Mouse (Mus musculus): ENCODE measurements around the gene Fgd6. TPM values are rescaled to one million over a fixed set of nuclear protein-coding genes. Genes with fewer than 3 reads are reported as not detected.

Fgd6 gene
- polyA plus RNA-seq, 1 experiment from 2014 or later, result 2.3 TPM

DNA sequence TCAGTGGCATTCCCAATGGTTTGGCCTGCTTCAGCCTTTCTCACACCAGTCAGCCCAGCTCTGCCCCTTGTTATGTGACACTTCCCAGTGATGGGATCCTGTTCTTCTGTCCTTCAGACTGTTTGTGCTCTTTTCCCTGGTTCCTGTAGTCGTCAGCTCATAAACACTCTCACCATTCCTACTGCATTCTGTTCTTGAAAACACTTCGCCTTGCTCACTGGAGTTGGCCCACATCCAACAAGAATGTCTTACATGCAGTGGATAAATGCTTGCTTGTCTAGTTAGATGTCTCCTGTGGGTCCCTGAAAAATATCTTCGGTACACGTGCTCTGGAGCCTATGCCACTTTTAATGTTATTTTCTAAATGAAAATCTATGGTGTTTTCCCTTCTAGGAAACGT, 108.8 kb downstream of the Fgd6 start:
- no peak overlapping the region for H3K9ac ChIP-seq (ENCODE audit: low read depth, low read length)
- no peak overlapping the region for H3K4me3 ChIP-seq (replicated peaks; ENCODE audit: low read depth, low read length)
- H3K27ac ChIP-seq, result no peak overlapping the region
- ATAC-seq (replicated peaks; ENCODE audit: low FRiP score, low read depth), result no peak
- H3K27me3 ChIP-seq (ENCODE audit: insufficient read depth, low read length), result no peaks in the 10 kb centered on the region
- H3K4me1 ChIP-seq (replicated peaks; ENCODE audit: insufficient read depth, low read length), result peaks cover 7% of the 10 kb centered on the region; the same call in 1 of the 2 replicates
- DNase-seq (ENCODE audit: low spot score), result no peak
- H3K36me3 ChIP-seq (ENCODE audit: insufficient read depth, low read length), result peaks cover 3% of the 10 kb centered on the region; the same call in 1 of the 2 replicates
- no peak overlapping the region for H3K4me2 ChIP-seq (ENCODE audit: low read length)
- WGBS, result 61% methylated on average over 5 of the region's 5 CpGs
- H3K9me3 ChIP-seq (replicated peaks; ENCODE audit: low read length), result no peaks in the 10 kb centered on the region
- no peak for TF ChIP-seq CTCF (IDR thresholded peaks at IDR 0.05; ENCODE audit: low read depth)

GRCm38 (mm10) chr10:94147391-94147755, 111.6 kb downstream of the Fgd6 start:
- Histone ChIP-seq H3K36me3 (ENCODE audit: insufficient read depth, low read length) (no peaks in the 10 kb centered on the region), H3K4me2 (ENCODE audit: low read length) (peak overlapping the region; percentile 75), H3K27ac (peak overlapping the region; percentile 97), H3K9ac (ENCODE audit: low read depth, low read length) (peak overlapping the region; percentile 94; the same call in 1 of the 2 replicates), H3K4me3 (replicated peaks; ENCODE audit: low read depth, low read length) (peak overlapping the region; percentile 81), H3K9me3 (replicated peaks; ENCODE audit: low read length) (no peaks in the 10 kb centered on the region), H3K4me1 (replicated peaks; ENCODE audit: insufficient read depth, low read length) (peaks cover 7% of the 10 kb centered on the region), H3K27me3 (ENCODE audit: insufficient read depth, low read length) (no peaks in the 10 kb centered on the region)
- 9% methylated on average over 8 of the region's 8 CpGs for WGBS
- DNase-seq (ENCODE audit: low spot score) (peak; percentile 78), ATAC-seq (replicated peaks; ENCODE audit: low FRiP score, low read depth) (peak; percentile 43)
- TF ChIP-seq CTCF (IDR thresholded peaks at IDR 0.05; ENCODE audit: low read depth), result no peak

GRCm38 (mm10) chr10:94147756-94148531, 112.1 kb downstream of the Fgd6 start, which contains the start of gene Nr2c1:
Gene Nr2c1 (plus strand): TSS chr10:94148023.
- Histone ChIP-seq H3K4me3 (replicated peaks; ENCODE audit: low read depth, low read length) (peak within 1 kb of the TSS; percentile 81), H3K4me2 (ENCODE audit: low read length) (peak within 1 kb of the TSS; percentile 75), H3K9me3 (replicated peaks; ENCODE audit: low read length) (no peaks in the 10 kb centered on the region), H3K27me3 (ENCODE audit: insufficient read depth, low read length) (no peaks in the 10 kb centered on the region), H3K27ac (peak within 1 kb of the TSS; percentile 97), H3K9ac (ENCODE audit: low read depth, low read length) (peak within 1 kb of the TSS; percentile 94), H3K4me1 (replicated peaks; ENCODE audit: insufficient read depth, low read length) (peaks cover 7% of the 10 kb centered on the region), H3K36me3 (ENCODE audit: insufficient read depth, low read length) (no peaks in the 10 kb centered on the region)
- under 1% methylated on average over 64 of the region's 64 CpGs for WGBS
- DNase-seq (ENCODE audit: low spot score) (peak; percentile 93), ATAC-seq (replicated peaks; ENCODE audit: low FRiP score, low read depth) (peak; percentile 91)
- peak; percentile 67 for TF ChIP-seq CTCF (IDR thresholded peaks at IDR 0.05; ENCODE audit: low read depth)

DNA sequence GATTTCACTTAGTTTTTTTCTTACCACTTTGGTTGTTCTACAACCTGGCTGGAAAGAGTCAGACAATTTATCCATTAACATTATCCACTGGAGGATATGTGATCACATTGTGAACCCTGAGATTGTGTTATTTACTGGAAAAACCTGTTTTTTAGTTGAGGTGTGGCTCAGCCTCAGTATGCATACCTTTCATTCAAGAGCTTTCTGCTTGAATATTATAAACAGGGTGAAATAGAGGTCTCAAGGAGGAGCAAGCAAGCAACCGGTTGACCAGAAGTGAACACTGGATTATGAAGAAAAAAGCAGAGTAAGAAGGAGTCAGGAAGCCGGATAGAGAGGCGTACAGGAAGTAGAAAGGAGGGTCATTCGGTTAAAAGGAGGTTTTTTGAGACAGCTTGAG, 115.7 kb downstream of the Fgd6 start:
- Histone ChIP-seq H3K9ac (ENCODE audit: low read depth, low read length) (no peak overlapping the region), H3K36me3 (ENCODE audit: insufficient read depth, low read length) (no peaks in the 10 kb centered on the region), H3K4me3 (replicated peaks; ENCODE audit: low read depth, low read length) (no peak overlapping the region), H3K27me3 (ENCODE audit: insufficient read depth, low read length) (no peaks in the 10 kb centered on the region), H3K27ac (no peak overlapping the region), H3K4me2 (ENCODE audit: low read length) (no peak overlapping the region), H3K9me3 (replicated peaks; ENCODE audit: low read length) (no peaks in the 10 kb centered on the region), H3K4me1 (replicated peaks; ENCODE audit: insufficient read depth, low read length) (peaks cover 7% of the 10 kb centered on the region)
- DNase-seq (ENCODE audit: low spot score) (peak; percentile 32), ATAC-seq (replicated peaks; ENCODE audit: low FRiP score, low read depth) (no peak)
- TF ChIP-seq CTCF (IDR thresholded peaks at IDR 0.05; ENCODE audit: low read depth), result no peak
- WGBS, result 67% methylated on average over 4 of the region's 4 CpGs

DNA sequence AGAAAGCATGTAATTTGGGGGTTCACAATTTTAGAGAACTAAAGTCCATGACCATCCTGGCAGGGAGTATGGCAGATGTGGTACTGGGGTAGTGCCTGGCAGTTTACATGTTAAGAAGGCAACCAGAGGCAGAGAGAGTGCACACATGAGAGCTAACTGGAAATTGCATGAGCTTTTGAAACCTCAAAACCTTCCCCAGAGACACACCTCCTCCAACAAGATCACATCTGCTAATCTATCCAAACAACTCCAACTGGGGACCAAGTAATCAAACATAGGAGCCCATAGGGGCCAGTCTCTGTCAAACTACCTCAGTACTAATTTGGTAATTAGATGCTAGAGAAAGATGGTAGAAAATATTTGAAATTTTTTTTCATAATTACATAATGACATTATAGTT, 118.0 kb downstream of the Fgd6 start:
- DNase-seq (ENCODE audit: low spot score) (no peak), ATAC-seq (replicated peaks; ENCODE audit: low FRiP score, low read depth) (no peak)
- Histone ChIP-seq H3K27ac (no peak overlapping the region), H3K4me2 (ENCODE audit: low read length) (no peak overlapping the region), H3K27me3 (ENCODE audit: insufficient read depth, low read length) (no peaks in the 10 kb centered on the region), H3K9ac (ENCODE audit: low read depth, low read length) (no peak overlapping the region), H3K9me3 (replicated peaks; ENCODE audit: low read length) (no peaks in the 10 kb centered on the region), H3K4me1 (replicated peaks; ENCODE audit: insufficient read depth, low read length) (peaks cover 7% of the 10 kb centered on the region), H3K4me3 (replicated peaks; ENCODE audit: low read depth, low read length) (no peak overlapping the region), H3K36me3 (ENCODE audit: insufficient read depth, low read length) (peaks cover 4% of the 10 kb centered on the region; the same call in 1 of the 2 replicates)
- TF ChIP-seq CTCF (IDR thresholded peaks at IDR 0.05; ENCODE audit: low read depth), result no peak

DNA sequence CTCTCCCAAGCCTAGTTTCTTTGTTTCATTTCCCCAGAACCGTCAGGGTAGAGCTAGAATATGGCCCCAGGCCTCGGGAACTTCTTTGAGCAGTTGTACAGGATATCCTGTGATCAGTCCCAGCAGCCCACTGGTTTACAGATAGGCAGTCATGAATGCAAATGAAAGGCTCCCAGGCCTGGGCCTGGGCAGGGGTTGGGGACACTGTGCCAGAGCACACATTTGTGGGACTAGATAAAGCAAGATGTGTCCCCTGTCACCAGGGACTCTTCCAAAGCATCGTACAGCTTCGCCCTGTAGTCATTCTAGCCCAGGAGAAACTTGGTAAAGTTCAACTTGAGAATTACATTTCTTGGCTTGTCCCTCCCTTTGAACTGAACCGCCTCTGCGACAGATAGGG, 123.2 kb downstream of the Fgd6 start:
- DNase-seq (ENCODE audit: low spot score) (no peak), ATAC-seq (replicated peaks; ENCODE audit: low FRiP score, low read depth) (no peak)
- H3K27me3 ChIP-seq (ENCODE audit: insufficient read depth, low read length), result no peaks in the 10 kb centered on the region
- no peak overlapping the region for H3K9ac ChIP-seq (ENCODE audit: low read depth, low read length)
- H3K27ac ChIP-seq, result no peak overlapping the region
- 84% methylated on average over 6 of the region's 6 CpGs for WGBS
- H3K9me3 ChIP-seq (replicated peaks; ENCODE audit: low read length), result no peaks in the 10 kb centered on the region
- no peak for TF ChIP-seq CTCF (IDR thresholded peaks at IDR 0.05; ENCODE audit: low read depth)
- H3K36me3 ChIP-seq (ENCODE audit: insufficient read depth, low read length), result peaks cover 27% of the 10 kb centered on the region
- no peak overlapping the region for H3K4me2 ChIP-seq (ENCODE audit: low read length)
- no peak overlapping the region for H3K4me3 ChIP-seq (replicated peaks; ENCODE audit: low read depth, low read length)
- H3K4me1 ChIP-seq (replicated peaks; ENCODE audit: insufficient read depth, low read length), result no peaks in the 10 kb centered on the region

Data from kidney, postnatal 0 days (tissue).